Mouse (Mus musculus): ENCODE data around the gene Gsta1. TPM values are rescaled to one million over a fixed set of nuclear protein-coding genes. Genes with fewer than 3 reads are reported as not detected.

Gene Gsta1
- not detected for total RNA-seq (2023)

DNA sequence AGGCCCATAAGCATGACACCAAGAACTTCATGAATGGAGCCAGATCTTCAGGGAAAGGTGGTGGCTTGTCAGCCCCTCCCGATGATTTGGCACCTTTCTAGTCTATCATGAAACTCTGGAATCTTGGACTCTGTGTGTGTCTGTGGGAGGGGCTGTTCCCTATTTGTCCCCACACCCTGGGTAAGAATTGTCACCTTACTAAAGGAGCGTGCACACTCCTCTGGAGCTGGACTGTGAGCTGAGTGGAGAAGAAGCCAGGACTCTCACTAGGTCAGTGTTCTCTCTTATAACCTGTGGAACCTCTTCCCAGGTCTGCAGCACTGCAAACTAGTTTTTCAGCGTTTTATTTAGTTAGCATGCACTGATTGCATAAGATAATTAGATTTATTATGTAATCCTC, at the start of gene Gsta1:
TSS of gene Gsta1 (plus strand) at position 196 of the 400 bp plus-strand sequence.

GRCm38 (mm10) chr9:78182474-78182873, 48.0 kb upstream of the Gsta1 start, which contains the start of gene Gsta4:
TSS of gene Gsta4 (plus strand) at chr9:78182774.

DNA sequence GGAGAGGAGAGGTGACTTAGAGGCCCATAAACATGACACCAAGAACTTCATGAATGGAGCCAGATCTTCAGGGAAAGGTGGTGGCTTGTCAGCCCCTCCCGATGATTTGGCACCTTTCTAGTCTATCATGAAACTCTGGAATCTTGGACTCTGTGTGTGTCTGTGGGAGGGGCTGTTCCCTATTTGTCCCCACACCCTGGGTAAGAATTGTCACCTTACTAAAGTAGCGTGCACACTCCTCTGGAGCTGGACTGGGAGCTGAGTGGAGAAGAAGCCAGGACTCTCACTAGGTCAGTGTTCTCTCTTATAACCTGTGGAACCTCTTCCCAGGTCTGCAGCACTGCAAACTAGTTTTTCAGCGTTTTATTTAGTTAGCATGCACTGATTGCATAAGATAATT, 26.5 kb downstream of the Gsta1 start, which contains the start of gene Gm3776:
TSS of gene Gm3776 (plus strand) at position 216 of the 400 bp plus-strand sequence.

DNA sequence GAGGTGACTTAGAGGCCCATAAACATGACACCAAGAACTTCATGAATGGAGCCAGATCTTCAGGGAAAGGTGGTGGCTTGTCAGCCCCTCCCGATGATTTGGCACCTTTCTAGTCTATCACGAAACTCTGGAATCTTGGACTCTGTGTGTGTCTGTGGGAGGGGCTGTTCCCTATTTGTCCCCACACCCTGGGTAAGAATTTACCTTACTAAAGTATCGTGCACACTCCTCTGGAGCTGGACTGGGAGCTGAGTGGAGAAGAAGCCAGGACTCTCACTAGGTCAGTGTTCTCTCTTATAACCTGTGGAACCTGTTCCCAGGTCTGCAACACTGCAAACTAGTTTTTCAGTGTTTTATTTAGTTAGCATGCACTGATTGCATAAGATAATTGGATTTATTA, 59.3 kb downstream of the Gsta1 start, which contains the start of gene Gm10639:
TSS of gene Gm10639 (plus strand) at position 201 of the 400 bp plus-strand sequence.

Other genes with a start within 250 kb of the Gsta1 start
- gene Gcm1, start 178.7 kb upstream of the Gsta1 start, total RNA-seq (2023): not detected
- gene Fbxo9, start 121.6 kb upstream of the Gsta1 start, total RNA-seq (2023): 44.6 TPM
- 6.9 TPM for gene Ick, start 121.5 kb upstream of the Gsta1 start, total RNA-seq (2023)
- 0.73 TPM for gene Gsta4, start 47.9 kb upstream of the Gsta1 start, total RNA-seq (2023)
- gene Gm3776, start 26.5 kb downstream of the Gsta1 start, total RNA-seq (2023): not detected
- not detected for gene Gm10639, start 59.3 kb downstream of the Gsta1 start, total RNA-seq (2023)
- not detected for gene Omt2a, start 84.1 kb downstream of the Gsta1 start, total RNA-seq (2023)
- not detected for gene Omt2b, start 96.9 kb downstream of the Gsta1 start, total RNA-seq (2023)
- not detected for gene Gsta2, start 125.1 kb downstream of the Gsta1 start, total RNA-seq (2023)
- gene Dppa5a, start 137.5 kb downstream of the Gsta1 start, total RNA-seq (2023): not detected
- not detected for gene Ooep, start 148.1 kb downstream of the Gsta1 start, total RNA-seq (2023)
- 1.4 TPM for gene Ddx43, start 165.1 kb downstream of the Gsta1 start, total RNA-seq (2023)
- 3.1 TPM for gene Cgas, start 212.6 kb downstream of the Gsta1 start, total RNA-seq (2023)
- 28.4 TPM for gene Mto1, start 217.6 kb downstream of the Gsta1 start, total RNA-seq (2023)
- gene Gm17324, start 218.1 kb downstream of the Gsta1 start, total RNA-seq (2023): not detected

Measured in CD8-positive naive resting alpha-beta T cell, adult 57 days (primary cell).